Mouse (Mus musculus) liver, embryonic 14.5 days (tissue): ENCODE results near the gene Gm21969. TPM values are rescaled to one million over a fixed set of nuclear protein-coding genes. Genes with fewer than 3 reads are reported as not detected.

Experiments used
- ATAC-seq: fragments of 200-750 bp; cut with Nextera tagmentation; 2 replicates; pipeline ENCODE4 v1.8.0; 2017; ENCODE audit warnings: moderate number of reproducible peaks, mild to moderate bottlenecking, moderate library complexity; ENCODE audit not compliant: insufficient read depth
- DNase-seq, 3 experiments: peaks; one replicate each; pipeline ENCODE4 v3.0.0-alpha.2; 2012 to 2013; ENCODE audit warnings: low read depth in 3 of 3, low spot score in 3 of 3
- H3K27ac ChIP-seq: fragments of 300-500 bp; sonication (generic); 2 replicates; pipeline ENCODE4 v1.5.1; 2014; ENCODE audit warnings: moderate library complexity, mild to moderate bottlenecking, control low read depth, inconsistent platforms
- H3K27me3 ChIP-seq: fragments of 300-500 bp; sonication (generic); 2 replicates; pipeline ENCODE4 v1.6.1; 2014; ENCODE audit warnings: mild to moderate bottlenecking, low read length, moderate library complexity; ENCODE audit not compliant: control insufficient read depth, insufficient read depth
- H3K36me3 ChIP-seq: fragments of 300-500 bp; sonication (generic); replicated peaks from 2 replicates; pipeline ENCODE4 v1.6.1; 2014; ENCODE audit warnings: low read depth; ENCODE audit not compliant: control insufficient read depth, insufficient read depth
- H3K4me1 ChIP-seq, 2 experiments: fragments of 200-500 bp in 1 of 2; fragments of 300-500 bp in 1 of 2; sonication (generic) in 1 of 2; replicated peaks; 2 replicates each; pipeline ENCODE4 v1.6.1; 2012 to 2014; ENCODE audit warnings: antibody characterized with exemption in 1 of 2, inconsistent platforms in 1 of 2, low read length in 1 of 2; ENCODE audit not compliant: control insufficient read depth in 2 of 2, insufficient read depth in 2 of 2
- H3K4me2 ChIP-seq: fragments of 300-500 bp; sonication (generic); 2 replicates; pipeline ENCODE4 v1.6.1; 2014; ENCODE audit warnings: low read depth, mild to moderate bottlenecking, control low read depth, moderate library complexity
- H3K4me3 ChIP-seq, 2 experiments: fragments of 200-500 bp in 1 of 2; fragments of 300-500 bp in 1 of 2; sonication (generic) in 1 of 2; 2 replicates each; pipeline ENCODE4 v1.5.1; 2012 to 2014; ENCODE audit warnings: low read depth in 2 of 2, low read length in 2 of 2, mild to moderate bottlenecking in 2 of 2, control low read depth in 1 of 2, inconsistent platforms in 1 of 2, moderate library complexity in 1 of 2; ENCODE audit not compliant: insufficient read depth in 1 of 2
- H3K9ac ChIP-seq: fragments of 300-500 bp; sonication (generic); replicated peaks from 2 replicates; pipeline ENCODE4 v1.6.1; 2014; ENCODE audit warnings: mild to moderate bottlenecking, control low read depth, moderate library complexity
- H3K9me3 ChIP-seq: fragments of 300-500 bp; sonication (generic); 2 replicates; pipeline ENCODE4 v1.6.1; 2016; ENCODE audit warnings: low read length, mixed read lengths; ENCODE audit not compliant: control insufficient read depth
- CTCF ChIP-seq: IDR thresholded peaks from 2 replicates; pipeline ENCODE4 v1.5.1; 2016; ENCODE audit warnings: antibody characterized with exemption, low read depth, control low read depth
- EP300 ChIP-seq: IDR thresholded peaks from 2 replicates; pipeline ENCODE4 v1.6.1; 2016; ENCODE audit warnings: antibody characterized with exemption, low read depth
- WGBS: fragments of 180-500 bp; shearing (Covaris S2); extraction: QIAGEN DNeasy Blood & Tissue Kit; methylation state at CpG from one replicate; pipeline ENCODE4 v1.1.7; 2014; ENCODE audit not compliant: insufficient replicate concordance; 5-methylcytosine and 5-hydroxymethylcytosine counted together
- polyA plus RNA-seq, 2 experiments: library from polyadenylated mRNA; depleted of rRNA in 1 of 2; stranded (reverse) in 1 of 2; unstranded in 1 of 2; fragments of >200 nt; fragmentation: Nextera tagmentation in 1 of 2; extraction: Ambion mirVana in 1 of 2; gene quantifications; 2 replicates each; pipeline versions ENCODE4 v1.2.1 to v1.2.3; 2012 to 2014

The Gm21969 gene
- polyA plus RNA-seq, 2 experiments, result not detected

DNA sequence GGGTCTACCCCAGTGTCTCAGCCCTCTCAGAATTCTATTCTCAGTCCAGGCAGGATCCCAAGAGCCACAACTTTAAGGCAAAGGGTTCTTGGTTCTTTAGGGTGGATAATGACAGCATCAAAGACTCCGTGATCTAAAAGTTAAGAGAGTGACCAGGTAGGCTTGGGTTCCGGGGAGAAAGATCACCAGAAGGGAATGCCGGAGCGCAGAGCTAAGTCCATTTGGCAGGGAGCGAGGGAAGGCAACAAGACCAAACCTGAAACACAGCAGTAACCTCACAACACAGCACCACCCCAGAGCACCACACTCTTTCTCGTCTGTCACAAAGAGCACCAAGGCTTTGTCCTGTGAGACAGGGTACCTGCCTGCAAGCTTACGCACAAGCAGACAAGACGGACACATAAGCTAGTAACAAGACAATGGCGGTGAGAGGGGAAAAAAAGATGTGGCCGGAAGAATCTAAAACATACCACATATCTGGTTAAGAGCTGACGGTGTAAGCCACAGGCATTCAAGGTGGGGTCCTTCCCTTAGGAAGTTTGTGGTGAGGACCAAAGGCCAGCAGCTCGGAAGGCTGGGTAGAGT, 30.0 kb upstream of the Gm21969 start:
- Histone ChIP-seq H3K27ac (no peak overlapping the region), H3K9me3 (no peaks in the 10 kb centered on the region), H3K4me1 (peaks cover 2 to 3% of the 10 kb centered on the region in 2 experiments; a peak in 2 of 4 replicates), H3K36me3 (no peaks in the 10 kb centered on the region), H3K4me3 (no peak overlapping the region), H3K9ac (no peak overlapping the region), H3K4me2 (no peak overlapping the region), H3K27me3 (peaks cover 43% of the 10 kb centered on the region)
- WGBS, result 63% methylated on average over 12 of the region's 12 CpGs
- no peak for DNase-seq
- ATAC-seq, result no peak
- TF ChIP-seq EP300, result no peak
- TF ChIP-seq CTCF, result no peak

DNA sequence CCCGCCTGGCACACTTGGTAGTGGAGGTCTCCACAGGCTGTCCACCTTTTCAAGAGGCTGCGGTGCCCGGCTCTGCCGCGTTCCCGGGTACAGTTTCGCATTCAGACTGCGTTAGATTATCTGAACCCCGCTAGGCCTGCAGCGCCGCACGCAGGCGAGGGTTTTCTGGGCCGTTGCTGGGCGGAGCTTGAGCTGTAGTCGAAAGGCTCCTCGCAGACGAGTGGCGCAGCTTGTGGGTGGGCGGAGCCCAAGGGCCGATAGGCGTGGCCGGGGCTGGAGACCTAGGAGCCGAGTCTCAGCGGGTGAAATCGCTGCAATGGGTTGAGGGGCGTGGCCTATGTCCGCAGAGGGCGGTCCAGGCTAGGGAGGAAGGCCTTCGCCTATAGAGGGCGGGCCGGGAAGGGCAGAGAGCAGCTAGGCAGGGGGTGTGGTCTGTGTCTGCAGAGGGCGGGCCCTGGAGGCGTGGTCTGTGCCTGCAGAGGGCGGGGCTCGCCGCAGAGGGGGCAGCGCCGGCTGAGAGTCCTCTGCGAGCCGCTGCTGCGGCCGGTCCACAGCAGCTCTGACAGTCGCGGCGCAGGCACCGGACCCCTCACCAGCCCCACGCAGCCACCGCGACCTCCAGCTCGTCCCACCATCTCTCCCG, 28.7 kb upstream of the Gm21969 start:
- Histone ChIP-seq H3K27ac (no peak overlapping the region), H3K36me3 (no peaks in the 10 kb centered on the region), H3K9me3 (no peaks in the 10 kb centered on the region), H3K4me3 (peak overlapping the region; percentile 48 to 61), H3K27me3 (peaks cover 43% of the 10 kb centered on the region), H3K9ac (peak overlapping the region; percentile 40; the same call in 1 of the 2 replicates), H3K4me1 (peaks cover 2 to 3% of the 10 kb centered on the region in 2 experiments; a peak in 2 of 4 replicates), H3K4me2 (peak overlapping the region; percentile 74)
- under 1% methylated on average over 49 of the region's 52 CpGs for WGBS
- TF ChIP-seq CTCF (peak; percentile 77), EP300 (no peak)
- DNase-seq, result peak; percentile 90 to 93 (median 90)
- ATAC-seq, result peak; percentile 96

DNA sequence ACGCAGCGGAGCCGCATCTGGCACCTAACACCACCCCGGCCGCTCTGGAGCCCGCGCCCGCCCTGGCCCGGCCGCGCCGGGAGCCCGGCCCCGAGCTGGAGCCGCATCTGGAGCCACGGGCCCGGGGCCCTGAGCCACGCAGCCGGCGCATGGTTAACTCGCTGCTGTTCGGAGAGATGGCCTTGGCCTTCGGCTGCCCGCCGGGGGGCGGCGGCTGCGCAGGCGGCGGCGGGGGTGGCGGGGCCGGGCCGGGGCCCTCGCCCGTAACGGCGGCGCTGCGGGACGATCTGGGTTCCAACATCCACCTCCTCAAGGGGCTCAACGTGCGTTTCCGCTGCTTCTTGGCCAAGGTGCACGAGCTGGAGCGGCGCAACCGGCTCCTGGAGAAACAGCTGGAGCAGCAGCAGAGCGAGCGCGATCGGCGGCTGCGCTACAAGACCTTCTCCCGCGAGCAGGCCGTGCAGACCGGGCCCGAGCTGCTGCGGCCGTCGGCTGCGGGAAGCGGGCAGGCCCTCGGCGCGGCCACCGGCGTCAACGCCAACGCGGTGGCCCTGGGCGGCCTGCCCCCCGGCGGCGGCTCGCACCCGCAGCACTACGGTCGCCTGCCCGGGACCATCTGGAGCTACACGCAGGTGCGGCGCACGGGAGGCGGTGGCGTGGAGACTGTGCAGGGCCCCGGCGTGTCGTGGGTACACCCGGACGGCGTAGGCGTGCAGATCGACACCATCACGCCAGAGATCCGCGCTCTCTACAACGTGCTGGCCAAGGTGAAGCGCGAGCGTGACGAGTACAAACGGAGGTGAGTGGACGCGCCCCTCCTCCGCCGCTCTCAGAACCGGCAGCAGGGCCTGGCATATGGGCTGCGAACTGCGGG, 27.9 kb upstream of the Gm21969 start:
- Histone ChIP-seq H3K27ac (no peak overlapping the region), H3K9me3 (no peaks in the 10 kb centered on the region), H3K4me3 (peak overlapping the region; percentile 48 to 61), H3K4me1 (peaks cover 3 to 4% of the 10 kb centered on the region in 2 experiments; a peak in 2 of 4 replicates), H3K36me3 (no peaks in the 10 kb centered on the region), H3K27me3 (peaks cover 43% of the 10 kb centered on the region), H3K9ac (peak overlapping the region; percentile 40; the same call in 1 of the 2 replicates), H3K4me2 (peak overlapping the region; percentile 74)
- DNase-seq (no peak), ATAC-seq (peak; percentile 49)
- TF ChIP-seq EP300, result no peak
- no peak for TF ChIP-seq CTCF
- WGBS, result 1% methylated on average over 96 of the region's 111 CpGs

DNA sequence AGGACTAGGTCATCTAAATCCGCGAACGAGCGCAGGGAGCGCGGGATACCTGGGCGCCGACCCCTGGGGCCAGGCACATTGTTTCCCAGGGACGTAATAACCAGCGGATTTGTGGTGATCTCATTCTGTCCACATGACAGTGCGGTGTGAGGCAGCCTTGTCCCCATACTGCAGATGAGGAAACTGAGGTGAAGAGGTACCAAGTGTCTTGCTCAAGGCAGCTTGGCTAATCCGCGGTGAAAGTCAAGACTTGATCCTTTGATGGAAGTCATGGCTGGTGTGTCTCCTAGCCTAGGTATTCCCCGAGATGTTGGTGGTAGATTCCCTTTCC, 27.3 kb upstream of the Gm21969 start:
- peaks cover 43% of the 10 kb centered on the region for H3K27me3 ChIP-seq
- H3K4me3 ChIP-seq, result peak overlapping the region; percentile 48 to 61
- WGBS, result 12% methylated on average over 14 of the region's 14 CpGs
- no peaks in the 10 kb centered on the region for H3K9me3 ChIP-seq
- H3K36me3 ChIP-seq, result no peaks in the 10 kb centered on the region
- DNase-seq (no peak), ATAC-seq (no peak)
- H3K4me1 ChIP-seq, result peaks cover 3 to 4% of the 10 kb centered on the region in 2 experiments; a peak in 2 of 4 replicates
- TF ChIP-seq EP300 (no peak), CTCF (no peak)
- H3K4me2 ChIP-seq, result peak overlapping the region; percentile 74
- no peak overlapping the region for H3K27ac ChIP-seq
- H3K9ac ChIP-seq, result no peak overlapping the region
